Mouse (Mus musculus) cerebellum, adult 11 months (tissue): ENCODE results near the gene Gm595.

Experiments used
- DNase-seq: peaks from one replicate; pipeline ENCODE4 v3.0.0; 2022

Gm595 gene

GRCm38 (mm10) chrX:48877613-48878012, at the start of gene Gm595:
Gm595 (minus strand) TSS chrX:48877713.
- no peak for DNase-seq

- DNase-seq: no peak
These were observed 30.9 kb upstream of the Gm595 start for GRCm38 (mm10) chrX:48908421-48908820.

- DNase-seq: no peak
These were observed 26.2 kb upstream of the Gm595 start for GRCm38 (mm10) chrX:48903744-48904143.

- DNase-seq: no peak
These were observed 22.0 kb upstream of the Gm595 start for GRCm38 (mm10) chrX:48899555-48899954.

- no peak for DNase-seq
These were observed 19.3 kb upstream of the Gm595 start for GRCm38 (mm10) chrX:48896803-48897202.

- no peak for DNase-seq
These were observed 16.4 kb upstream of the Gm595 start for GRCm38 (mm10) chrX:48893946-48894345.

GRCm38 (mm10) chrX:48890259-48890658, 12.7 kb upstream of the Gm595 start:
- no peak for DNase-seq

GRCm38 (mm10) chrX:48884615-48885014, 7.1 kb upstream of the Gm595 start:
- no peak for DNase-seq
